Mouse (Mus musculus) embryo, embryonic 10 days (tissue): ENCODE data around the gene Dock1.

Source experiments
- DNase-seq: peaks from one replicate; pipeline ENCODE4 v3.0.0-alpha.2; 2015; ENCODE audit warnings: low spot score

The Dock1 gene

GRCm38 (mm10) chr7:135159606-135160005, 489.2 kb downstream of the Dock1 start:
- no peak for DNase-seq

GRCm38 (mm10) chr7:135165155-135165554, 494.7 kb downstream of the Dock1 start:
- peak; percentile 86 for DNase-seq

GRCm38 (mm10) chr7:135169936-135170335, 499.5 kb downstream of the Dock1 start:
- DNase-seq: no peak

- DNase-seq: no peak
These were observed 501.8 kb downstream of the Dock1 start for GRCm38 (mm10) chr7:135172219-135172618.

GRCm38 (mm10) chr7:135194190-135194589, 523.7 kb downstream of the Dock1 start:
- no peak for DNase-seq

- DNase-seq: no peak
These were observed 525.2 kb downstream of the Dock1 start for GRCm38 (mm10) chr7:135195631-135196030.

GRCm38 (mm10) chr7:135196828-135197227, 526.4 kb downstream of the Dock1 start:
- DNase-seq: no peak

- DNase-seq: no peak
These were observed 533.5 kb downstream of the Dock1 start for GRCm38 (mm10) chr7:135203920-135204319.

GRCm38 (mm10) chr7:135205111-135205510, 534.7 kb downstream of the Dock1 start:
- no peak for DNase-seq

- no peak for DNase-seq
These were observed 538.6 kb downstream of the Dock1 start for GRCm38 (mm10) chr7:135208947-135209567.

GRCm38 (mm10) chr7:135210296-135210695, 539.8 kb downstream of the Dock1 start:
- DNase-seq: no peak

GRCm38 (mm10) chr7:135210831-135211230, 540.4 kb downstream of the Dock1 start:
- no peak for DNase-seq

- peak; percentile 13 for DNase-seq
These were observed 542.1 kb downstream of the Dock1 start for GRCm38 (mm10) chr7:135212505-135212904.

GRCm38 (mm10) chr7:135221475-135221874, 551.0 kb downstream of the Dock1 start:
- no peak for DNase-seq
